In the genomic region with DNA sequence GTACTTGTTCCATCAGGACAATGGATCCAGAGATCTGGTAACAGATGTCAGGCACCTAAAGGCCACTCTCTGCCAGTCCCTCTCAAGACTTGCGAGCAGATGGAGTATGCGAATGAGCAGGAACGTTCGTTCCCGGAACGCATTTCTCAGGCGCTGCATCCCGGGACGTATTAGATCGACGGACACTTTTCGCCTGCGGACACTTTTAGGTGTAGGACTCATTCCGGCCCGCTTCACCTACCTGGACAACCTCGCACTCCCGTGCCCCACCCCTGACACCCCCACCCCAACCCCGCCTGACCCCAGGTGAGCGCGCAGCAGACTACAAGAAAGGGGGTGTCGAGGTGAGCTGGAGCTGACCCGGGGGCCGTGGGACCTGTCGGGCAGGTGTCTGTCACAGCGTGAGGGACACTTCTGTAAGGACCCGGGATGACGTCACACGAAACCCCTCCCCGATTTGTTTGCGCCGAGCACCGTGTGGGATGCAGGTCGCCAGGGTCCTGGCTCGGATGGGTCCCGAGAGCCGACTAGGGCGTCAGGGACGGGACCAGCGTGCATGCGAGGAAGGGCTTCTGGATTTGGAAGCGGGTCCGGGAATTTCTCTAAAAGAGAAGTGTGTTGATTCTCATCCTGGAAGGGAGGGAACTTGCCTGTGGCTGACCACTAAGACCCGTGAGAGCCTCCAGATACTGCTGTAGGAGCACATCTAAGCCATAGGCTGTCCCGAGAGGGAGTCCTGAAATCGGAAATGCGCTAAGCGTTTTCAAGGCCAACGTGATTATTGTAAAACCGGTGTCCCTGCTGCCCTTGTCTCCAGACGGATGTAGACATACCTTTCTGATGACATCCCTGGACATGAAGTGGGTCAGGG, we compare ENCODE assay signal across 8 mouse cellular contexts. TPM values are rescaled to one million over a fixed set of nuclear protein-coding genes. Genes with fewer than 3 reads are reported as not detected.
DNase-seq lines count a peak whose midpoint lies in the region; ATAC-seq lines count a peak whose summit lies in the region.

A gene (plus strand): TSS at position 202 of the 871 bp plus-strand sequence.

- H3K27ac ChIP-seq in midbrain, embryonic 10.5 days (replicated peaks): peak within 1 kb of the TSS; percentile 87

- ATAC-seq in inflammation-experienced regulatory T-cells, adult 6 months: peak; percentile 35

- no peaks in the 10 kb centered on the region for H3K9me3 ChIP-seq in midbrain, embryonic 10.5 days (replicated peaks)

- peaks cover 18% of the 10 kb centered on the region for H3K4me1 ChIP-seq in midbrain, embryonic 10.5 days

- peak within 1 kb of the TSS; percentile 96 for H3K4me3 ChIP-seq in midbrain, embryonic 10.5 days

- intact Hi-C loops in left cerebral cortex, postnatal 25 days (cut with DNase I): no loop called here

- DNase-seq in left cerebral cortex, adult 18-20 months (ENCODE audit: low spot score in 2 of 2): peak; percentile 56 to 58
- DNase-seq in left cerebral cortex, adult 11 months (ENCODE audit: low spot score): no peak
- peak; percentile 75 for DNase-seq in embryo, embryonic 11 days
- DNase-seq in gastrocnemius, postnatal 25 days: no peak
- peak; percentile 60 to 69 for DNase-seq in left cerebral cortex, postnatal 25 days (ENCODE audit: low spot score in 2 of 2)
- DNase-seq in midbrain, embryonic 10.5 days (ENCODE audit: low spot score): peak; percentile 76
- DNase-seq in spleen, adult 12 weeks (ENCODE audit: low spot score): peak; percentile 34

- WGBS in midbrain, embryonic 10.5 days: 2% methylated on average over 50 of the region's 50 CpGs

- H3K36me3 ChIP-seq in midbrain, embryonic 10.5 days: peaks cover 8% of the 10 kb centered on the region

- H3K27me3 ChIP-seq in midbrain, embryonic 10.5 days (ENCODE audit: low read depth, poor library complexity, severe bottlenecking): peaks cover 9% of the 10 kb centered on the region; the same call in 1 of the 2 replicates

RNA-seq across cellular contexts. Expression of the gene that starts here (rescaled TPM):
- total RNA-seq in left cerebral cortex, adult 18-20 months (2021): 10 to 100 TPM; 18.2 to 21.9 TPM
- total RNA-seq in gastrocnemius, postnatal 25 days (2021): 10 to 100 TPM; 12.9 to 13.3 TPM
- 10 to 100 TPM in 1 of 3 experiments, 1 to 10 TPM in 2; 7.8 to 10.1 (median 9.2) TPM for polyA plus RNA-seq in inflammation-experienced regulatory T-cells, adult 6 months (2017; shearing (Covaris generic))
- 10 to 100 TPM; 20.5 to 22.8 TPM for total RNA-seq in left cerebral cortex, postnatal 25 days (2021)
- polyA plus RNA-seq in midbrain, embryonic 10.5 days (2016; fragmentation: Nextera tagmentation; extraction: Ambion mirVana): 17.8 and 18.6 TPM in 2 replicates

Comparison
In these comparisons a context has a peak if more than half of its experiments do, and no peak if none do; other contexts are left out.
1. DNase-seq: peak in left cerebral cortex, adult 18-20 months (2 of 2), embryo, embryonic 11 days (single experiment), left cerebral cortex, postnatal 25 days (2 of 2), midbrain, embryonic 10.5 days (single experiment) and spleen, adult 12 weeks (single experiment); none in left cerebral cortex, adult 11 months (single experiment) and gastrocnemius, postnatal 25 days (single experiment).